Mouse (Mus musculus): Measurements from ENCODE around the gene Eogt.

DNA sequence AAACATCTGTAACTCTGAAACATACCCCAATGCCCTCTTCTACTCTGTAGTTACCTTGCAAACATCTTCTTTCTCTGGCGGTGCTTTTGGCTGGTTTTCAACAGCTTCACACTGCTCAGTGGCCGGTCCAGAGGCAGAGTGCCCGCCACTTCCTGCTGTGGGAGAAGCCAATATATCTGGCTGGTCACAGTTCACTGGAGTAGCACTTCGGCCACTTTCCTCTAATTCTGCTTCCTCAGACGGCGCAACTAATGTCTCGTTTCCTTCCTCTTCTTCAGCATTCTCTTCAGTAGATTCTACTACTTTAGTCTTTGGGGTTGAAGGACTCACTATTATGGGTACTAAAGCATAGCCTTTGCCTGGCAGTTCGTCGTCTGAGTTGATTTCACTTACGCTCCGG lies 26.7 kb upstream of the Eogt start:
- TF ChIP-seq CTCF (IDR thresholded peaks at IDR 0.05; ENCODE audit: control insufficient read depth, insufficient read depth, insufficient replicate concordance, low read depth, low read length) (no peak), POLR2A (IDR thresholded peaks at IDR 0.05; ENCODE audit: control insufficient read depth, low read depth, low read length) (no peak)

Data from testis, adult 2 months (tissue).